Mouse (Mus musculus) spleen, adult 2 months (tissue): ENCODE results near the gene Lrrc8d. TPM values are rescaled to one million over a fixed set of nuclear protein-coding genes. Genes with fewer than 3 reads are reported as not detected.

Source experiments
- DNase-seq, 2 experiments: peaks; one replicate each; pipeline versions ENCODE4 v3.0.0 to v3.0.0-alpha.2; 2012 to 2021; ENCODE audit warnings: low spot score in 2 of 2, low read depth in 1 of 2
- H3K27ac ChIP-seq: fragments of 200-500 bp; 2 replicates; pipeline ENCODE4 v1.5.1; 2012; ENCODE audit warnings: low read length, inconsistent platforms; ENCODE audit not compliant: insufficient read depth
- H3K27me3 ChIP-seq: fragments of 200-500 bp; 2 replicates; pipeline ENCODE4 v1.6.1; 2012; ENCODE audit warnings: mild to moderate bottlenecking, moderate library complexity, low read length, inconsistent platforms; ENCODE audit not compliant: control insufficient read depth, insufficient read depth
- H3K36me3 ChIP-seq: fragments of 200-500 bp; 2 replicates; pipeline ENCODE4 v1.6.1; 2012; ENCODE audit warnings: mild to moderate bottlenecking, low read length, inconsistent platforms; ENCODE audit not compliant: control insufficient read depth, insufficient read depth
- H3K4me1 ChIP-seq: fragments of 200-500 bp; 2 replicates; pipeline ENCODE4 v1.6.1; 2011; ENCODE audit warnings: inconsistent platforms; ENCODE audit not compliant: control insufficient read depth, insufficient read depth, insufficient read length
- H3K4me3 ChIP-seq: fragments of 200-500 bp; 2 replicates; pipeline ENCODE4 v1.5.1; 2011; ENCODE audit warnings: mild to moderate bottlenecking, inconsistent platforms; ENCODE audit not compliant: insufficient read depth, insufficient read length; ENCODE audit errors: extremely low read depth
- CTCF ChIP-seq: fragments of 200-500 bp; IDR thresholded peaks from 2 replicates; pipeline ENCODE4 v1.5.1; 2011; ENCODE audit warnings: mild to moderate bottlenecking, inconsistent platforms; ENCODE audit not compliant: insufficient read depth, insufficient read length, insufficient replicate concordance; ENCODE audit errors: extremely low read depth
- POLR2A ChIP-seq: fragments of 200-500 bp; IDR thresholded peaks from 2 replicates; pipeline ENCODE4 v1.6.1; 2011; ENCODE audit warnings: low read depth, low read length, inconsistent platforms
- WGBS: fragments of 180-500 bp; shearing (Covaris S2); methylation state at CpG from one replicate; pipeline ENCODE4 v1.1.7; 2018; 5-methylcytosine and 5-hydroxymethylcytosine counted together
- polyA plus RNA-seq: library from polyadenylated mRNA; depleted of rRNA; stranded (reverse); fragments of >200 nt; gene quantifications from 2 replicates; pipeline ENCODE4 v1.2.3, GENCODE M21; 2012

The Lrrc8d gene
- polyA plus RNA-seq, 1 experiment = 5.2 TPM

DNA sequence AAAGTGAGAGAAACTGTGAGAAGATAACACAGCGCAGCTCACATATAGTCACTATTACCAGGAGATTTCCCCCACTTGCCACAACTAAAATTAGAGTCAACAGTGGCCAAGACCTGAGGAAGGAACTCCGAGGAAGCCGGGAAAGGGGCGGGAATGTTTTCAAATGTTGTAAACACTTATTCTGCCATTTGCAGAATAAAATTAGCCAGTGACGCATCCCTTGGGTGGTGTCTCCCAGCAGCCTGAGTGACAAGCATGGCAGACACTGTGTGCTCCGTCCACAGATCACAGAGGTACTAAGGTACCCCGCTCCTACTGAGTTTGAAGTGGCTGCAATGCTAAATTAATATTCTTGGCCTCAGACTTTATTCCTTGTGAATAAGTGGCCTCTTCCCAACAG is 124.5 kb downstream of the Lrrc8d start:
- TF ChIP-seq POLR2A = no peak

DNA sequence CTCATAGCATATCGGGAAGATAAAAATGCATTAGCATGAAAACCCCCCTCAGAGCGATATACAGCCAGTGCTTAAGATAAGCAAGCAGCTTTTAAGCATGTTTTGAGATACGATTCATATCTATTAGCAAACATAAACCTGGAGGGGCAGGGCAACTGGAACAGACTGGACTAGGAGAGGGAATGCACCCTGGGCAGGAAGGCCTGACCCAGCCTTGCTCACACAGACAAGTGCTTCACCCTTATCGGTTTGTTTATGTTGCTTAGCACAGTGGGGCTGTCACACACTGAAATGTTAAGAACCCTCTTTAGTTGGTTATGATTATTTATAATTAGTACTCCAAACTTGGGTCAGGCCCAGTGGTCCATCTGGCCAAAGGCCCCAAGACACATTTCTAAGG is 125.1 kb downstream of the Lrrc8d start:
- no peak for DNase-seq
- 88% methylated on average over 4 of the region's 4 CpGs for WGBS
- Histone ChIP-seq H3K27ac (no peak overlapping the region), H3K36me3 (no peaks in the 10 kb centered on the region), H3K4me1 (no peaks in the 10 kb centered on the region), H3K4me3 (no peak overlapping the region), H3K27me3 (no peaks in the 10 kb centered on the region)
- no peak for TF ChIP-seq POLR2A
- no peak for TF ChIP-seq CTCF

More for the DNA sequence above, 124.5 kb downstream of the Lrrc8d start:
- H3K27ac ChIP-seq = no peak overlapping the region
- no peaks in the 10 kb centered on the region for H3K27me3 ChIP-seq
- DNase-seq = no peak
- H3K36me3 ChIP-seq = no peaks in the 10 kb centered on the region
- no peak overlapping the region for H3K4me3 ChIP-seq
- 91% methylated on average over 7 of the region's 7 CpGs for WGBS
- no peaks in the 10 kb centered on the region for H3K4me1 ChIP-seq

DNA sequence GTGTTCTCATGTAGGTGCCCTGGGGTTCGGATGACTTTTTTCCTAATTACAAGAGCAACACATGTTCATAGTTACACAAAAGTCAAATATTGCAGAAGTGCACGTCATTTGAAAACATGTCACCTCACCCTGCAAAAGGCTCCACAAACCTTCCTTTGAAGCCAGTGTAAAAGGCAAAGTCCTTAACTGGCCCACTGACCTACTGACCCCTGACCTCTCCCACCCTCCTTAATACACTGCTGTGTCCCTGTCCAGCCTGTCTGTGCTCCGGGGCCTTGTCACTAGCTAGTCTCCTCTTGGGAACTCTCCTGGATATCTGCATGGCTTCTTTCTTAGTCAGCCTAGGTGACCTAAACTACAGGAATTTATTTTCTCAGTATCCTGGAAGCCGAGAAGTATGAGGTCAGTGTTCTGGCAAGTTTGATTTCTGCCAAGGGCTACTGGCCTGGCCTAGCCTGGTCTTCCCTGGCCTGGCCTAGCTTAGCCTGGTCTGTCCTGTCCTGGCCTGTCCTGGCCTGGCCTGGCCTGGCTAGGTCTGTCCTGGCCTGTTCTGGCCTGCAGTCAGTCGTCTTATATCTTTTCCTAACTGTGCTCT is 127.2 kb downstream of the Lrrc8d start:
- no peak for TF ChIP-seq CTCF
- TF ChIP-seq POLR2A = no peak
- DNase-seq = no peak
- Histone ChIP-seq H3K4me3 (no peak overlapping the region), H3K4me1 (no peaks in the 10 kb centered on the region), H3K27me3 (no peaks in the 10 kb centered on the region), H3K36me3 (no peaks in the 10 kb centered on the region), H3K27ac (no peak overlapping the region)
- 91% methylated on average over 5 of the region's 5 CpGs for WGBS

DNA sequence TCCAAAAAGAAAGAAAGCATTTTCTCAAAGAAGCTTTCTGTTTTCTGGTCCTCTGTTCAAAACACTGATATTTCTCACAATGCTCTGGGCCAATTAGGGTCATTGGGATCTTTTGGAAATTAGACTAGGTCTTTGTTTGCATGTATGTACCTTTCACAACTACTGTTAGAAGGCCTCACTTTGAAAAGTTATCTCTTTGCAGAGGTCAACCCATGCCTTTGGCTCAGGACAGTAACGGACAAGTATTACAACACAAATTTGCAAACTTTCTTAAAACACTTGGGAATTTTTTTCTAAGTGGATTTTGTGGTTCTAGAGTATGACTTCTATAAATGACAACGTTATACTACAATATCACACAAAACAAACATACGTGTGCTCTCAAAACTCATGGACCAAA is 128.3 kb downstream of the Lrrc8d start:
- DNase-seq = no peak
- no peak overlapping the region for H3K27ac ChIP-seq
- H3K4me1 ChIP-seq = no peaks in the 10 kb centered on the region
- WGBS = 92% methylated on average over 3 of the region's 3 CpGs
- H3K4me3 ChIP-seq = no peak overlapping the region
- TF ChIP-seq CTCF (no peak), POLR2A (no peak)
- no peaks in the 10 kb centered on the region for H3K36me3 ChIP-seq
- no peaks in the 10 kb centered on the region for H3K27me3 ChIP-seq

DNA sequence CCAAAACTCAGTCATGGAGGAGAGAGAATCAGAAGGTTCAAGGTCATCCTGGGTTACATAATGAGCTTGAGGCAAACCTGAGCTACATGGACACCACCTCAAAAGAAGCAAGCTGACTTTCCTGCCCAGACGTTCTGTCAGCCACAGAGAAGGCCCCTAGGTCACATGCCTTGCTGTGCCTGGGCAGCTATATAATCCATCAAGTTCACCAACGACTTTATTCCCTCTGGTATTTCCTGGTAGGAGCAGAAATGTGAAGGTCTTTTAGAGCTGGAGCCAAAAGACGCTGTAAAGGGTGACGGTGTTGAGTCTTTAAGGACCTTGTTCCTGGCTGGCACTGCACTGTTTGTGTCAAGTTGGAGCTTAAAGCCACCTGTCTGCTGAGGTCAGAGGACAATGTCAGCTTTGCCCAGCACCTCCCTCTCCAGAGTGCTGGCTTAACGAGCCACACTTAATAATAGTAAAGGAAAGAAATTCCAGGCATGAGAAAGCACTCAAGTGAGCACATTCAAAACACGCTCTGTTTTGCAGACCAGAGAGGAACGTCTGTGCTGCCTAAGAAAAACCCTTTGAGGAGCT is 129.3 kb downstream of the Lrrc8d start:
- 71% methylated on average over 7 of the region's 7 CpGs for WGBS
- no peaks in the 10 kb centered on the region for H3K4me1 ChIP-seq
- H3K27me3 ChIP-seq = no peaks in the 10 kb centered on the region
- TF ChIP-seq POLR2A = no peak
- no peak for TF ChIP-seq CTCF
- no peak for DNase-seq
- no peak overlapping the region for H3K4me3 ChIP-seq
- no peak overlapping the region for H3K27ac ChIP-seq
- H3K36me3 ChIP-seq = no peaks in the 10 kb centered on the region

DNA sequence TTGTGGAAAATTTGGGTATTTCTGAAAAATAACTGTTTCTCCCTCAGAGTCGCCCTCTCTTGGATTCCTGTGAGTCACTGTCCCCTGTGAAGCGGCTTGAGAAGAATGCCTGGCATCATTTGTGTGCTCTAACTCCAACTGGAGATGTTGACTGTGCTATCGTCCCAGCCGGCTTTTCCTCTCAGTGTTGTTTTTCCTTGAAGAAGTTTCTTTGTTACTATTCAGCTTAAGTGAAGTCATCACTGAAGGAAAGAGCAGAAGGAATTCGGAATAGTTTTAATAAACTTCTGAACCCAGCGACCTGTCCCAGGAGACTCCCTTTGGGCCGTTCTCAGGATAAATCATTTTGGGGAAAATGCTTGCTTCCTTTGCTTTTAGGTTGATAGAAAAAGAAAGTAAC is 132.4 kb downstream of the Lrrc8d start:
- 88% methylated on average over 7 of the region's 7 CpGs for WGBS
- no peak overlapping the region for H3K27ac ChIP-seq
- H3K36me3 ChIP-seq = no peaks in the 10 kb centered on the region
- no peaks in the 10 kb centered on the region for H3K4me1 ChIP-seq
- H3K4me3 ChIP-seq = no peak overlapping the region
- H3K27me3 ChIP-seq = no peaks in the 10 kb centered on the region
- TF ChIP-seq CTCF (no peak), POLR2A (no peak)
- DNase-seq = no peak

DNA sequence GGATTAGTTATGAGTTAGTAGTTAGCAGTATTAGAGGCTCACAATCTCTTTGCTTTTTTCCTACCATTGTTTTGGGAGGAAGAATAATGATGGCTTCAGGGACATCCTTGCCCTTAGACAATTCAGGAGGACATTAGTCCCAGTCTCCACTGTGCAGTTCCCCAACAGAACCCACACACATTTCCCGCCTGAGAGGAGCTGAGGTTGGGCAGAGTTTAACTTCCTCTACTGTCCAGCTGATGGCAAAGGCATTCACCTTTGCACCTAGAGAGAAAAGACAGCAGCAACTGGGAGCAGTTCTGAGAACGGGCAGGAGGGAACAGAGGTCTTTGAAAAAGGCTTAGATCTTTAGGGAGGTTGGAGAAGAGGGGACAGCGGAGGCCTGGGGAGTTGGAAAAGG is 134.2 kb downstream of the Lrrc8d start:
- Histone ChIP-seq H3K4me1 (no peaks in the 10 kb centered on the region), H3K36me3 (no peaks in the 10 kb centered on the region), H3K27ac (no peak overlapping the region), H3K4me3 (no peak overlapping the region), H3K27me3 (no peaks in the 10 kb centered on the region)
- 54% methylated on average over 3 of the region's 3 CpGs for WGBS
- TF ChIP-seq POLR2A (no peak), CTCF (no peak)
- no peak for DNase-seq
